Mouse (Mus musculus) liver, adult (tissue): ENCODE measurements at regions not wholly inside any gene's neighbourhood (a gene's known extent, or its start where the extent isn't known, plus 50 kb on each side); places are given as distances from the start of the nearest gene placed in this dataset.

ENCODE experiments used
- GATA4 ChIP-seq: IDR thresholded peaks from 2 replicates; pipeline ENCODE4 v1.6.1; 2014; ENCODE audit warnings: mild to moderate bottlenecking, low read length; ENCODE audit not compliant: insufficient replicate concordance

GRCm38 (mm10) chr12:94070940-94071505 is 1621.0 kb upstream of the Flrt2 start:
- TF ChIP-seq GATA4 = no peak

DNA sequence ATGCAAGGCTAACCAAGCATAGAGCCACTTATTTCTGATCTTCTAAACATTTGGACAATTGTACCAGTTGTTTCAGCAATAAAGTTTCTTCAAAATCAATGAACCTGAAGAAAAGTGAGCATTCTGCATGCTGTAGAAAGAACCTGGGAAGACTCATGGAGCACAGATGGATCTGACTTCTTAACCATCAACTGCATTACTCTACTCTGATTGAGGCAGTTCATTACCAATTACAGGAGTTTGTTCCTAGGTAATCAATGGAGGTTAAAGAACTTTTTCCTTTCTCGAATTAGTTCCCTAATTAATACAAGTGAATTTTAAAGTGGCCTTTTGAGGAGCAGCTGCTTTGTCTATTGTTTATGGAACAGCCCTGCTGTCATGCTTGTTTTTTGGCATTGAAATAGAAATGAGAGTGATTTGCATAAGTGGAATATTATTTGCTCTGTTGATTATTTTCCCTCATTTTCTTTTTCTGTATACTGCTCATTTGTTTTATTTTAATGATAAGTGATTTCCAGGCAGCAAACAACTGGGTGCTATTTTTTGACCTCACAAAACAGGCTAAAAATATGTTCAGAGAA is 1586.4 kb upstream of the Flrt2 start:
- TF ChIP-seq GATA4 = no peak

DNA sequence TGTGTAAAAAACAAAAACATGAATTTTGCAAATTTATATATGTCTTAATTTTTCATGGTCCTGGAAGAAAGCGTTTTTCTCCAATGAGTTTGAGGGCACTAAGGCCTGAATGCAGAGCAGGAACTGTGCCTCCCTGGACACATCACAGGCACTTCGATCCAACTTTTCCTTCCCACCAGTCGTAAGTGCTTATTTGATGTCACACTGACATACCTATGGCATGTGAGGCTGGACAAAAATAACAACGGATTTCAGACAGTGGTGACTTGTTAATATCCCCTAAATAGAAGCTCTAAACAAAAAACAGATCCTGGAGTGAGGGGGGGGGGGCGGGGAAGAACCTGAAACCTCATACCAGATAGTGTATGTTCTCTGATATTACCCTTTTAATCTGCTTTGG is 1541.9 kb upstream of the Flrt2 start:
- TF ChIP-seq GATA4 = no peak

- TF ChIP-seq GATA4 = peak; percentile 36; the same call in 1 of the 2 replicates
Measured at GRCm38 (mm10) chr12:94155110-94155858, 1536.7 kb upstream of the Flrt2 start.

GRCm38 (mm10) chr12:94182358-94182757 is 1509.7 kb upstream of the Flrt2 start:
- TF ChIP-seq GATA4 = no peak

- TF ChIP-seq GATA4 = peak; percentile 33; the same call in 1 of the 2 replicates
Measured at GRCm38 (mm10) chr12:94190620-94191081, 1501.4 kb upstream of the Flrt2 start.

GRCm38 (mm10) chr12:94217906-94218305 is 1474.1 kb upstream of the Flrt2 start:
- no peak for TF ChIP-seq GATA4

DNA sequence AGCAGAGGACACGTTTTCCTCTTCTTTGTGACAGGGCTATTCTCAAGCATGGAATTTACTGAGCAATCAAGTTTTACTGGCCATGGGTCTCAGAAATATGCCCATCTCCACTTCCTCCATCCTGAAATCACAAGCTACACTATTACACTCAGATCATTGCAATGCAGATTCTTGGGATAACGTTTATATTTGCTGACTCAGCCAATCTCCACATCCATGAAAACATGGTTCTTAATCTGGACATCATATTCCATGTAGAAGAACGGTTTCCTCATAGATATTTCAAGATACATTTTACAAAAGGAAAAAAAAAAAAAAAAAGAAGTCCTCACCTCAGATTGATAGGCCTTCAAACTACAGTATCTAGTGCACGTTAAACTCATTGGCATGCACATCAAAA is 1462.1 kb upstream of the Flrt2 start:
- no peak for TF ChIP-seq GATA4

DNA sequence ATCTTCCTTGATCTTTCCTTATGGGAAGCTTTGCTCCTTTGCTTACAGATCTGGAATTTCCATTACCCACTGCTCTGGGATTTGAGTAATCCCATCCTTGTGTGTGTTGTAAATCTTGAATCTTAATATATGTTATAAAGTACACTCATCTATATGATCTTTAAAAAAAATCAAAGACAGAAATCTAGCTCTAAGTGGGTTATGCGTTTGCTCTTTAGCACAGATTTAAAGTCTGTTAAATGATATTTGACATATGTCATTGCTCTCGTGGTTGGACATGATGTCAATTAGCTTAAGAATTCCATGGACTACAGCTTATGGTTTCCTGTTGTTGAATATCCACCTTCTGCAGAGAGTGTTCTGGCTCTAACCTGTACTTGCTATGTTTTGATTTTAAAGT is 1446.7 kb upstream of the Flrt2 start:
- no peak for TF ChIP-seq GATA4

DNA sequence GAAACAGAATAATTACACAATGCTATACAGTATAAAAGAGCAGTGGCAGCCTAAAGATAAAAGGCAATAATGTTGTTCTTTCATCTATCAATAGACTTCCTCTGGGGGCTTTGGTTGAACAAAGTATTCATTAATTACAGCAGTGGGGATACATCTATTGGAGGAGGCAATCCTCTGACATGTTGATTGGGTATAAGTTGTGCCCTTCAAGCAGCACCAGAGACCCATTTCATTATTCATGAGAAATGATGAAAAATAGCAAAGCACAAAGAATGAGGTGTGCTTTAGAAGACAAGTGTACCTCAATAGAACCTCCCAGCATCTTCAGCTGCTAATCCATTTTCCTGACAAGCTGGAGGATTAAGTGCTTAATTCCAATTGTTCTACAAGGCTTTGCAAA is 1444.7 kb upstream of the Flrt2 start:
- no peak for TF ChIP-seq GATA4

- no peak for TF ChIP-seq GATA4
Measured at GRCm38 (mm10) chr12:94252957-94253633, 1438.9 kb upstream of the Flrt2 start.

GRCm38 (mm10) chr12:94280946-94281345 is 1411.1 kb upstream of the Flrt2 start:
- TF ChIP-seq GATA4 = no peak

DNA sequence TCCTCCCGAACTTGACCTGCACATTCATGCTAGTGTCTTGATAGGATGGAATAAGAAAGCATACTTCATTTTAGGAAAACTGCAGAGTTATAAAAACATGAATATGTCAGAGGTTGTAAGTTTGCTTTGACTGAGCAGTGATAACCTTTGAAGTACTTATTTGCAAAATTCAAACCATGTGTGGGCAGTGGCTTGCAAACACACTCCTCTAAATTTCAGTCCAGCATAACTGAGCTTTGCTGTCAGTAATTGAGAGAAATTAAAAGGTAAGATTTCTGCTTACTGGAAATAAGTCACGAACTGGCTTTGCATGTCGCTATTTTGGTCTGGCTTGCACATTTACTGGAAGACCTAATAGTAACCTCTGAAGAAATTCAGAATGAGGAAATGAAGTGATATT is 1409.1 kb upstream of the Flrt2 start:
- no peak for TF ChIP-seq GATA4

- no peak for TF ChIP-seq GATA4
Measured at GRCm38 (mm10) chr12:94283572-94283971, 1408.5 kb upstream of the Flrt2 start.

GRCm38 (mm10) chr12:94297864-94298263 is 1394.2 kb upstream of the Flrt2 start:
- TF ChIP-seq GATA4 = no peak

- no peak for TF ChIP-seq GATA4
Measured at GRCm38 (mm10) chr12:94332351-94332750, 1359.7 kb upstream of the Flrt2 start.
